ENCODE assay signal across 27 mouse cellular contexts in genomic region chr10:99614392-99615249, GRCm38 (mm10).
"Had no signal": no experiment of that assay in that cellular context is flagged by ENCODE, and none has a peak within 500 bp of the region (broad histone marks: within the 10 kb centered on the region; RNA-seq: fewer than 3 reads in every experiment).

No protein-coding gene starts in this region.

- H3K9me3 ChIP-seq: heart, embryonic 15.5 days; hindbrain, embryonic 13.5 days; hindbrain, embryonic 15.5 days; kidney, embryonic 15.5 days; liver, embryonic 12.5 days had no signal

- H3K4me3 ChIP-seq: gastrocnemius, adult 2 months; heart, adult 2 months; heart, embryonic 13.5 days; heart, embryonic 15.5 days; hindbrain, embryonic 13.5 days; hindbrain, embryonic 15.5 days; kidney, embryonic 15.5 days; layer of hippocampus, adult 2 months; limb, embryonic 12.5 days; liver, embryonic 12.5 days had no signal

- H3K27me3 ChIP-seq: heart, embryonic 13.5 days; heart, embryonic 15.5 days; hindbrain, embryonic 13.5 days; hindbrain, embryonic 15.5 days; kidney, embryonic 15.5 days; limb, embryonic 12.5 days; liver, embryonic 12.5 days had no signal

- ATAC-seq: hindbrain, postnatal 0 days; liver, embryonic 12.5 days had no signal

- H3K27ac ChIP-seq: gastrocnemius, adult 2 months; heart, adult 2 months; heart, embryonic 13.5 days; heart, embryonic 15.5 days; hindbrain, embryonic 13.5 days; hindbrain, embryonic 15.5 days; hindbrain, postnatal 0 days; kidney, embryonic 15.5 days; kidney, postnatal 0 days; layer of hippocampus, adult 2 months; limb, embryonic 12.5 days; liver, embryonic 12.5 days; liver, embryonic 14.5 days had no signal

- H3K36me3 ChIP-seq: heart, embryonic 13.5 days; heart, embryonic 15.5 days; hindbrain, embryonic 13.5 days; hindbrain, embryonic 15.5 days; kidney, embryonic 15.5 days; limb, embryonic 12.5 days; liver, embryonic 12.5 days had no signal

- H3K9ac ChIP-seq: heart, embryonic 13.5 days; heart, embryonic 15.5 days; hindbrain, embryonic 13.5 days; hindbrain, embryonic 15.5 days; kidney, embryonic 15.5 days; limb, embryonic 12.5 days; liver, embryonic 12.5 days; liver, embryonic 14.5 days had no signal

- DNase-seq: gastrocnemius, adult 2 months; gastrocnemius, postnatal 10 days; gastrocnemius, postnatal 25 days; heart, adult 2 months; heart, postnatal 14 days; heart, postnatal 36 days; kidney, adult 11 months; kidney, adult 2 months; kidney, adult 9 months; kidney, postnatal 25 days; kidney, postnatal 4 days; layer of hippocampus, postnatal 36 days; left cerebral cortex, postnatal 4 days; liver; lung, adult 18-20 months had no signal

- H3K4me2 ChIP-seq: heart, embryonic 11.5 days; heart, embryonic 13.5 days; heart, embryonic 15.5 days; hindbrain, embryonic 13.5 days; hindbrain, embryonic 15.5 days; kidney, embryonic 15.5 days; limb, embryonic 12.5 days; liver, embryonic 12.5 days had no signal

- H3K4me1 ChIP-seq: heart, embryonic 13.5 days; heart, embryonic 15.5 days; hindbrain, embryonic 13.5 days; hindbrain, embryonic 15.5 days; limb, embryonic 12.5 days; liver, embryonic 12.5 days had no signal
